Mouse (Mus musculus): Measurements from ENCODE around the gene Ccin. TPM values are rescaled to one million over a fixed set of nuclear protein-coding genes. Genes with fewer than 3 reads are reported as not detected.
A peak's percentile ranks its signal among the peaks of the same experiment; 100 is the strongest.

Ccin gene
- polyA plus RNA-seq, 1 experiment = not detected

DNA sequence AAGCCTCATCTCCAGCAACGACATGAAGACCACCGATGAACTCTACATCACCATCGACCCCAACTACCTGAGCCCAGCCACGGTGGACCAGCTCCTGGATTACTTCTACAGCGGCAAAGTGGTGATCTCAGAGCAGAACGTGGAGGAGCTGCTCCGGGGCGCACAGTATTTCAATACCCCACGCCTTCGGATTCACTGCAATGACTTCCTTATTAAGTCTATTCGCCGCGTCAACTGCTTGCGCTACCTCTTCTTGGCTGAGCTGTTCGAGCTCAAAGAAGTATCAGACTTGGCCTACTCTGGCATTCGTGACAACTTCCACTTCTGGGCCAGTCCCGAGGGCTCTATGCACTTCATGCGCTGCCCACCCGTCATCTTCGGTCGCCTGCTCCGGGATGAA is 473 bp downstream of the Ccin start:
- Histone ChIP-seq H3K27me3 (replicated peaks) (peaks cover 31% of the 10 kb centered on the region), H3K36me3 (replicated peaks; ENCODE audit: low read length) (peaks cover 20% of the 10 kb centered on the region), H3K4me1 (peaks cover 31% of the 10 kb centered on the region), H3K4me3 (replicated peaks) (no peak overlapping the region), H3K9me3 (no peaks in the 10 kb centered on the region)
- no peak for TF ChIP-seq FLI1 (IDR thresholded peaks at IDR 0.05; ENCODE audit: low read length)
- TF ChIP-seq GATA1 (IDR thresholded peaks at IDR 0.05; ENCODE audit: borderline replicate concordance, low read length) = no peak

DNA sequence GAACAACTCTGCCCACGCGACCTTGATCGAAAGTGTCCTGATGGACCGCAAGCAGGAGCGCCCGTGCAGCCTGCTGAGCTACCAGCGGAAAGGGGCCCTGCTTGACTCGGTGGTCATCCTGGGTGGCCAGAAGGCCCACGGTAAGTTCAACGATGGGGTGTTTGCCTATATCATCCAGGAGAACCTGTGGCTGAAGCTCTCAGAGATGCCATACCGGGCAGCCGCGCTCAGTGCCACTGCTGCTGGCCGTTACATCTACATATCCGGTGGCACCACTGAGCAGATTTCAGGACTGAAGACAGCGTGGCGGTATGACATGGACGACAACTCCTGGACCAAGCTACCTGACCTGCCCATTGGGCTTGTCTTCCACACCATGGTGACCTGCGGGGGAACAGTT is 1.0 kb downstream of the Ccin start:
- Histone ChIP-seq H3K9me3 (no peaks in the 10 kb centered on the region), H3K36me3 (replicated peaks; ENCODE audit: low read length) (peaks cover 14% of the 10 kb centered on the region), H3K27me3 (replicated peaks) (peaks cover 31% of the 10 kb centered on the region), H3K4me3 (replicated peaks) (no peak overlapping the region), H3K4me1 (peaks cover 27% of the 10 kb centered on the region)
- TF ChIP-seq FLI1 (IDR thresholded peaks at IDR 0.05; ENCODE audit: low read length) = no peak
- no peak for TF ChIP-seq GATA1 (IDR thresholded peaks at IDR 0.05; ENCODE audit: borderline replicate concordance, low read length)

DNA sequence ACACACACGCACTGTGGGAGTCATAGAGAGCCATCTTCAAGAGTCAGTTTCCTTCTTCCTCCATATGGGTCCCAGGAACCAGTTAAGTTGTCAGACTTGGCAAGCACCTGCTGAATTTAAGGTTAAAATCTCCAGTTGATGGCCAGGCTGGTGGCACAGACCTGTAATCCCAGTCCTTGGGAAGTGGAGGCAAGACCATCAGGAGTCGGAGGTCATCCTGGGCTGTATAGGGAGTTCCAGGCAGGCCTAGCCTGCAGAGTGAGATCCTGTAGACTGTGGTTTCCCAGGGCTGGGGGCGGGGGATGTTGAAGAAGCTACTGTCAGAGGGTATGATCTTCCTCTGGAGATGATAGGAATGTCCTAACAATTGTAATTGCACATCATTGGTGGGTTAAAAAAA is 5.7 kb downstream of the Ccin start:
- H3K9me3 ChIP-seq = peaks cover 9% of the 10 kb centered on the region
- TF ChIP-seq GATA1 (IDR thresholded peaks at IDR 0.05; ENCODE audit: borderline replicate concordance, low read length) = no peak
- TF ChIP-seq FLI1 (IDR thresholded peaks at IDR 0.05; ENCODE audit: low read length) = no peak
- H3K4me3 ChIP-seq (replicated peaks) = no peak overlapping the region
- H3K36me3 ChIP-seq (replicated peaks; ENCODE audit: low read length) = no peaks in the 10 kb centered on the region
- peaks cover 27% of the 10 kb centered on the region for H3K27me3 ChIP-seq (replicated peaks)
- peaks cover 7% of the 10 kb centered on the region for H3K4me1 ChIP-seq

DNA sequence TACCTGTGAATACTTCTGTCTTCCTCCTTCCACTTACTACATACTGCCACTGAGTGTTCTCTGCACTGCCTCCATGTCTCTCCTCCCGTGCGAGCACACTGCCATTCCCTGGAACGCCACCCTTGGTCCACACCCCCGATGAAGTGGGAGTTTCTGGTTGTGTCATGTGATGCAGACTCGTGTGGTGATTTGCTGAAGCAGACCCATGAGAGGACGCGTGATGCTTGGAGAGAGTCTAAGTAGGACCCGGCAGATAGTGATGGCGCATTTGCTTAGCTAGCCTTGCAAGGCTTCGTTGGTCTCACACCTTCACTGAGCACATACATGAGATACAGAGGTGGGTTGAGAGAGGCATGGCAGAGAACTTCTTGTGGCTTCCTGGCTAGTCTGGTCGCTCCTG is 9.8 kb downstream of the Ccin start:
- peaks cover 10% of the 10 kb centered on the region for H3K27me3 ChIP-seq (replicated peaks)
- TF ChIP-seq FLI1 (IDR thresholded peaks at IDR 0.05; ENCODE audit: low read length) (no peak), GATA1 (IDR thresholded peaks at IDR 0.05; ENCODE audit: borderline replicate concordance, low read length) (no peak)
- H3K4me1 ChIP-seq = peaks cover 7% of the 10 kb centered on the region
- peaks cover 9% of the 10 kb centered on the region for H3K9me3 ChIP-seq
- H3K36me3 ChIP-seq (replicated peaks; ENCODE audit: low read length) = no peaks in the 10 kb centered on the region
- H3K4me3 ChIP-seq (replicated peaks) = no peak overlapping the region

DNA sequence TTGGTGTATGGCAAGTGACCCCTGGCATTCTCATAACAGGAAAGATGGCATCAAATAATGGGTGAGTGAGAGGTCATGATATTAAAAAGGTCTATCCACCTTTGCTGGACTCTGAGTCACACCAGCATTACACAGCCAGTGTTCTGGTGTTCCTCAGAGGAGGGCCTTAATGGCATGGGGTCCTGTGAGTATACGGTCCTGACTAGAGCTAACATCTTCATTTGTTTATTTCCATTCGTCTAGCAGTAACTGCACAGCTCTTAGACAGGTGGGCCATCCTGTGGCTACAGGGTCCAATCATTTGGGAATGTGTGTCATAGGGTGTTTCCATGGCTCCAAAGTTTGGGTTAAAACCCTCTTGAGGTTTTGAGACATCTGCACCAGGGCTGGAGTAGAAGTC is 11.1 kb downstream of the Ccin start:
- Histone ChIP-seq H3K9me3 (peaks cover 13% of the 10 kb centered on the region), H3K36me3 (replicated peaks; ENCODE audit: low read length) (no peaks in the 10 kb centered on the region), H3K4me1 (peaks cover 7% of the 10 kb centered on the region; the same call in 1 of the 2 replicates), H3K27me3 (replicated peaks) (peaks cover 10% of the 10 kb centered on the region), H3K4me3 (replicated peaks) (no peak overlapping the region)
- no peak for TF ChIP-seq FLI1 (IDR thresholded peaks at IDR 0.05; ENCODE audit: low read length)
- no peak for TF ChIP-seq GATA1 (IDR thresholded peaks at IDR 0.05; ENCODE audit: borderline replicate concordance, low read length)

DNA sequence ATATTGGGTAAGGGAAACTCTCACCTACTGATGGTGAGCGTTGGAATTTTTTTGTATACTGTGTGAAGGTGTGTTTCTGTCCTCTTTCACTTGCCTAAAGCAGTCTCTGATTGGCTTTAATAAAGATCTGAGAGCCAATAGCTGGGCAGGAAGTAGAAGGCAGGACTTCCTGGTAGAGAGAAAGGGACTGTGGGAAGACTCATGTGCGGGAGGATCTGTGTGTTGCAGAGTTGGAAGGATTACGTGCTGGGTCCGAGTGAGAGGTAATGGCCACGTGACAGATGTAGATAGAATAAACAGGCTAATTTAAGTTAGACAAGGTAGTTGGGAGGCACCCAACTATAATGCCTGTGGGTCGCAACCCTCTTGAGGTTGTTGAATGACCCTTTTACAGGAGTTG is 20.3 kb downstream of the Ccin start:
- peaks cover 8% of the 10 kb centered on the region for H3K4me1 ChIP-seq
- no peak overlapping the region for H3K4me3 ChIP-seq (replicated peaks)

DNA sequence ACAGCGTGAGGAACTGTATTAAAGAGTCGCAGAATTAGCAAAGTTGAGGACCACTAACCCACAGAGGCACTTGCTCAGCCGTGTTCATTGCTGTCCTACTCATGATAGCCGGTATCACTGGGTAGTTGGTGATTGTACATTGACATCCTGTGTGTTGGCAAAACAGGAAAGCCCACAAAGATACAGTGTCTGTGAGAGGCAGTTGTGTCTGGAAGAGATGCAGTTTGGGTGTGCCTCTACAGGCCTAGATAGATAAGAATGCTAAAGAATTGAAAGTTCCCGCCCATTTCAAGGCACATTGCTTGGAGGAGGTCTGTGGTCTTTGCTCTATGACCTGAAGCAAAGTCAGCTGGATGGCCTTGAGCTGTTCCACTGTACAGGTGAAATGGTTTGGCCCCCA is 20.8 kb downstream of the Ccin start, which contains the start of gene Clta:
Gene Clta, plus strand, starts transcription at position 327 of the 400 bp plus-strand sequence.
- Histone ChIP-seq H3K9me3 (peaks cover 17% of the 10 kb centered on the region), H3K4me3 (replicated peaks) (no peak within 1 kb of the TSS), H3K36me3 (replicated peaks; ENCODE audit: low read length) (peaks cover 8% of the 10 kb centered on the region), H3K27me3 (replicated peaks) (no peaks in the 10 kb centered on the region), H3K4me1 (peaks cover 8% of the 10 kb centered on the region)
- no peak for TF ChIP-seq GATA1 (IDR thresholded peaks at IDR 0.05; ENCODE audit: borderline replicate concordance, low read length)
- TF ChIP-seq FLI1 (IDR thresholded peaks at IDR 0.05; ENCODE audit: low read length) = no peak

More for the DNA sequence above, 20.3 kb downstream of the Ccin start:
- Histone ChIP-seq H3K27me3 (replicated peaks) (no peaks in the 10 kb centered on the region), H3K36me3 (replicated peaks; ENCODE audit: low read length) (peaks cover 8% of the 10 kb centered on the region), H3K9me3 (peaks cover 20% of the 10 kb centered on the region)
- TF ChIP-seq GATA1 (IDR thresholded peaks at IDR 0.05; ENCODE audit: borderline replicate concordance, low read length) = no peak
- no peak for TF ChIP-seq FLI1 (IDR thresholded peaks at IDR 0.05; ENCODE audit: low read length)

DNA sequence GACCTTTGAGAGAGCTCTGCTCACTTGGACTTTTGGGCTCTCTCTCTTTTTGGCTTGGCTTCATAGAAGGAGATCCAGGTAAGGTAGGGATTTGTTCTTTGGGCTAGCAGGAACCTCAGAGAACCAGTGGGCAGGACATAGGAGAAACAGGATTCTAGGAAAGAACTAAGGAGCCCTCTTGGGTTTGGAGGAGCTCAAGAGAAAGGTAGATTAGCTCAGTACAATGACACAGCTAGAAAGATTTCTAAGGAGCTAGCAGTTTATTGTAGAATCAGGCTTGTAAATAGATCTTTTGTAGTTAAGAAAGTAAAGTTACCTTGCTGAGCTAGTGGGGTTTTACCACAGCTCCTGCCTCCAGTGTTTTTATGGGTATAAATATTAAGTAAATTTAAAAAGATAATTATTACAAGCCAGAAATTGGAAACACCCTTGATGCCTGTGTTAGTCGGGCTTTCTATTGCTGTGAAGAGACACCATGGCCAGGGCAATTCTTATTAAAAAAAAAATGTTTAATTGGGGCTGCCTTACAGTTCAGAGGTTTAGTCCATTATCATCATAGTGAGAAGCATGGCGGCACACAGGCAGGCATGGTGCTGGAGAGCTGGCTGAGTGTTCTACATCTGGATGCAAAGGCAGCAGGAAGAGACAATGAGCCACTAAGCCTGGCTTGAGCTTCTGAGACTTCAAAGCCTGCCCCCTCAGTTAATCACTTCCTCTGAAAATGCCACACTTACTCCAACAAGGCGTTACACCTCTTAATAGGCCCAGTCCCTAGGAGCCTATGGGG is 21.5 kb downstream of the Ccin start:
- TF ChIP-seq GATA1 (IDR thresholded peaks at IDR 0.05; ENCODE audit: borderline replicate concordance, low read length) = no peak
- no peak for TF ChIP-seq FLI1 (IDR thresholded peaks at IDR 0.05; ENCODE audit: low read length)
- peaks cover 8% of the 10 kb centered on the region for H3K36me3 ChIP-seq (replicated peaks; ENCODE audit: low read length)
- H3K9me3 ChIP-seq = peaks cover 17% of the 10 kb centered on the region
- no peak overlapping the region for H3K4me3 ChIP-seq (replicated peaks)
- H3K4me1 ChIP-seq = peaks cover 8% of the 10 kb centered on the region
- H3K27me3 ChIP-seq (replicated peaks) = no peaks in the 10 kb centered on the region

DNA sequence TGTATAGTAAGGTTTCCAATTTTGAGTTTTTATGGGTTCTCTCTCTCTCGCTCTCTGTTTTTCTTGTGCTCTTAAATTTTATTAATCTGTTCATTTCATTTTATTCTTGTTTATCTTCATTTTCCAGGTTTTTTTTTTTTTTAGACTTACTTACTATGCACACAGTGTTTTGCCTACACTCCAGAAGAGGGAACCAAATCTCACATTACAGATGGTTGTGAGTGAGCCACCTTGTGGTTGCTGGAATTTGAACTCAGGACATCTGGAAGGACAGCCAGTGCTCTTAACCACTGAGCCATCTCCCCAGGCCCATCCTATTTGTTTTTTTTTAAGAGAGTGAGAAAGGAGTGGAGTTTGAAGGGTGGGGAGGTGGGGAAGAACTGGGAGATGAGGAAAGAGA is 26.9 kb downstream of the Ccin start:
- Histone ChIP-seq H3K4me1 (peaks cover 31% of the 10 kb centered on the region), H3K27me3 (replicated peaks) (no peaks in the 10 kb centered on the region), H3K4me3 (replicated peaks) (no peak overlapping the region), H3K36me3 (replicated peaks; ENCODE audit: low read length) (peaks cover 12% of the 10 kb centered on the region), H3K9me3 (peaks cover 14% of the 10 kb centered on the region)
- TF ChIP-seq GATA1 (IDR thresholded peaks at IDR 0.05; ENCODE audit: borderline replicate concordance, low read length) = no peak
- TF ChIP-seq FLI1 (IDR thresholded peaks at IDR 0.05; ENCODE audit: low read length) = no peak

DNA sequence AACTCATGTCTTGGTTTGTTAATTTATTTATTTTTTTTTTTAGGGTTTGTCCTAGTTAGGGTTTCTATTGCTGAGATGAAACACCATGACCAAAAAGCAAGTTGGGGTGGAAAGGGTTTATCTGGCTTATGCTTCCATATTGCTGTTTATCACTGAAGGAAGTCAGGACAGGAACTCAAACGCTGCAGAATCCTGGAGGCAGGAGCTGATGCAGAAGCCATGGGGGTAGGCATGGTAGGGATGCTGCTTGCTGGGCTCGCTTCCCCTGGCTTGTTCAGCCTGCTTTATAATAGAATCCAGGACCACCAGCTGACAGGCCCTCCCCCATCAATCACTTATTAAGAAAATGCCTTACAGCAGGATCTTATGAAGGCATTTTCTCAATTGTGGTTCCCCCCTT is 27.6 kb downstream of the Ccin start:
- TF ChIP-seq GATA1 (IDR thresholded peaks at IDR 0.05; ENCODE audit: borderline replicate concordance, low read length) = no peak
- no peak for TF ChIP-seq FLI1 (IDR thresholded peaks at IDR 0.05; ENCODE audit: low read length)
- Histone ChIP-seq H3K4me3 (replicated peaks) (peak overlapping the region; percentile 75), H3K9me3 (peaks cover 9% of the 10 kb centered on the region), H3K36me3 (replicated peaks; ENCODE audit: low read length) (peaks cover 17% of the 10 kb centered on the region), H3K27me3 (replicated peaks) (no peaks in the 10 kb centered on the region), H3K4me1 (peaks cover 38% of the 10 kb centered on the region)

Measured in megakaryocyte, embryonic 14.5 days (primary cell).